Mouse (Mus musculus) cerebellum, postnatal 14 days (tissue): ENCODE measurements at regions not wholly inside any gene's neighbourhood (a gene's known extent, or its start where the extent isn't known, plus 50 kb on each side); places are given as distances from the start of the nearest gene placed in this dataset.

ENCODE experiments used
- DNase-seq, 2 experiments: peaks; one replicate each; pipeline ENCODE4 v3.0.0; 2021; ENCODE audit warnings: mixed read lengths in 2 of 2

GRCm38 (mm10) chr10:120547164-120547563 is 70.9 kb upstream of the Hmga2 start:
- DNase-seq: no peak

- DNase-seq: no peak
Measured at GRCm38 (mm10) chr10:120541618-120542017, 65.3 kb upstream of the Hmga2 start.

- no peak for DNase-seq
Measured at GRCm38 (mm10) chr10:120538561-120538960, 62.3 kb upstream of the Hmga2 start.

- no peak for DNase-seq
Measured at GRCm38 (mm10) chr10:120528406-120528805, 52.1 kb upstream of the Hmga2 start.

DNA sequence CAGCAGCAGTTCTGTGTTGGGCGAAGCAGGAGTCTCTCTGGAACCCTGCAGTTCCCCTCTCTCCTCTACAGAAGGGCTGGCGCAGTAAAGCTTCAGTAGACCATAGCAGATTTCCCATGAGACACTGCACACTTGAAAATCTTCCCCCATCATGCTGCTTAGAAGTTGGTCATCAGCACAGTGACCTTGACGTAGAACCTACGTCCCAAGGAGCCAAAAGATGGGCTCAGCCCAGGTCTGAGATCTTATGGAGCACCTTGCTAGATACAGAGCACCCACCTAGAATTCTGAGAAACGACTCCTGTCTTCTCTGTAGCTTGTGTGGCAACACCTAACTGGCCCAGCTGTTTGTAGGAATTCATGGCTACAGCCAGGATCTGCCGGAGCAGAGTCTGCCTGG is 51.7 kb upstream of the Hmga2 start:
- DNase-seq: no peak

- DNase-seq: no peak
Measured at GRCm38 (mm10) chr10:120526991-120527390, 50.7 kb upstream of the Hmga2 start.
